Mouse (Mus musculus) MEL (cell line): Measurements from ENCODE around the gene Arl5b. TPM values are rescaled to one million over a fixed set of nuclear protein-coding genes. Genes with fewer than 3 reads are reported as not detected.

Experiments used
- DNase-seq: peaks from one replicate; pipeline ENCODE4 v3.0.0; 2011; ENCODE audit warnings: low read depth, low spot score
- H3K27ac ChIP-seq: 2 replicates; pipeline ENCODE4 v1.5.1; 2012; ENCODE audit warnings: low read depth, mild to moderate bottlenecking, control low read depth, low read length, moderate library complexity; ENCODE audit not compliant: control insufficient read depth
- H3K27me3 ChIP-seq, 2 experiments: fragments of 150-350 bp in 1 of 2; sonication (generic) in 1 of 2; 2 replicates each; pipeline ENCODE4 v1.6.1; 2012; ENCODE audit warnings: low read length in 2 of 2, mild to moderate bottlenecking in 2 of 2, improper control_type of control experiment in 1 of 2, moderate library complexity in 1 of 2; ENCODE audit not compliant: insufficient read depth in 2 of 2, control insufficient read depth in 1 of 2
- H3K36me3 ChIP-seq, 2 experiments: 2 replicates each; pipeline ENCODE4 v1.6.1; 2012 to 2014; ENCODE audit warnings: low read length in 2 of 2, improper control_type of control experiment in 1 of 2, inconsistent platforms in 1 of 2, mild to moderate bottlenecking in 1 of 2; ENCODE audit not compliant: insufficient read depth in 2 of 2, control insufficient read depth in 1 of 2
- H3K4me1 ChIP-seq, 2 experiments: fragments of 150-350 bp in 1 of 2; sonication (generic) in 1 of 2; 2 replicates each; pipeline ENCODE4 v1.6.1; 2012; ENCODE audit warnings: low read length in 2 of 2, improper control_type of control experiment in 1 of 2, mild to moderate bottlenecking in 1 of 2; ENCODE audit not compliant: insufficient read depth in 2 of 2, control insufficient read depth in 1 of 2
- H3K4me3 ChIP-seq, 2 experiments: fragments of 150-350 bp in 1 of 2; sonication (generic) in 1 of 2; 2 replicates each; pipeline ENCODE4 v1.5.1; 2012; ENCODE audit warnings: low read depth in 2 of 2, low read length in 2 of 2, mild to moderate bottlenecking in 2 of 2, moderate library complexity in 2 of 2, control low read depth in 1 of 2, improper control_type of control experiment in 1 of 2; ENCODE audit not compliant: control insufficient read depth in 1 of 2, insufficient read depth in 1 of 2
- H3K79me2 ChIP-seq: 2 replicates; pipeline ENCODE4 v1.6.1; 2012; ENCODE audit warnings: mild to moderate bottlenecking, low read length, moderate library complexity; ENCODE audit not compliant: control insufficient read depth, poor library complexity, insufficient read depth
- H3K9ac ChIP-seq: 2 replicates; pipeline ENCODE4 v1.6.1; 2012; ENCODE audit warnings: low read depth, mild to moderate bottlenecking, control low read depth, low read length, moderate library complexity; ENCODE audit not compliant: control insufficient read depth, poor library complexity, severe bottlenecking
- H3K9me3 ChIP-seq: fragments of 150-350 bp; sonication (generic); replicated peaks from 2 replicates; pipeline ENCODE4 v1.6.1; 2012; ENCODE audit warnings: mild to moderate bottlenecking, low read length, improper control_type of control experiment, moderate library complexity; ENCODE audit not compliant: insufficient read depth
- CTCF ChIP-seq, 3 experiments: IDR thresholded peaks in 2 of 3; conservative IDR thresholded peaks in 1 of 3; 2 replicates each; pipeline ENCODE4 v1.5.1; 2011 to 2012; ENCODE audit warnings: low read length in 3 of 3, low read depth in 2 of 3, mild to moderate bottlenecking in 2 of 3, improper control_type of control experiment in 1 of 3, inconsistent platforms in 1 of 3, mixed read lengths in 1 of 3, moderate library complexity in 1 of 3; ENCODE audit not compliant: control insufficient read depth in 1 of 3, insufficient read depth in 1 of 3, poor library complexity in 1 of 3, severe bottlenecking in 1 of 3
- E2F4 ChIP-seq: IDR thresholded peaks from 2 replicates; pipeline ENCODE4 v1.6.1; 2011; ENCODE audit warnings: low read depth, low read length, improper control_type of control experiment, borderline replicate concordance
- ELF1 ChIP-seq: IDR thresholded peaks from 2 replicates; pipeline ENCODE4 v1.6.1; 2014; ENCODE audit warnings: low read depth, mild to moderate bottlenecking, inconsistent platforms, low read length, improper control_type of control experiment, moderate library complexity
- ETS1 ChIP-seq: IDR thresholded peaks from 2 replicates; pipeline ENCODE4 v1.6.1; 2012; ENCODE audit warnings: low read depth, mild to moderate bottlenecking, inconsistent platforms, low read length, improper control_type of control experiment, moderate library complexity
- GABPA ChIP-seq: IDR thresholded peaks from 2 replicates; pipeline ENCODE4 v1.6.1; 2012; ENCODE audit warnings: low read depth, mild to moderate bottlenecking, inconsistent platforms, low read length, improper control_type of control experiment, moderate library complexity
- MAFK ChIP-seq: IDR thresholded peaks from 2 replicates; pipeline ENCODE4 v1.6.1; 2011; ENCODE audit warnings: low read depth, mild to moderate bottlenecking, low read length, improper control_type of control experiment, borderline replicate concordance
- MAX ChIP-seq: IDR thresholded peaks from 2 replicates; pipeline ENCODE4 v1.6.1; 2011; ENCODE audit warnings: low read length, improper control_type of control experiment
- MXI1 ChIP-seq: IDR thresholded peaks from 2 replicates; pipeline ENCODE4 v1.6.1; 2011; ENCODE audit warnings: mild to moderate bottlenecking, low read depth, low read length, improper control_type of control experiment
- POLR2A ChIP-seq, 2 experiments: IDR thresholded peaks; 2 replicates each; pipeline ENCODE4 v1.6.1; 2011 to 2012; ENCODE audit warnings: low read length in 2 of 2, mild to moderate bottlenecking in 2 of 2, control low read depth in 1 of 2, improper control_type of control experiment in 1 of 2, low read depth in 1 of 2, moderate library complexity in 1 of 2; ENCODE audit not compliant: control insufficient read depth in 1 of 2, insufficient read depth in 1 of 2, poor library complexity in 1 of 2
- POLR2AphosphoS5 ChIP-seq: IDR thresholded peaks from 2 replicates; pipeline ENCODE4 v1.6.1; 2012; ENCODE audit warnings: low read depth, borderline replicate concordance, mild to moderate bottlenecking, inconsistent platforms, low read length, moderate library complexity, mixed read lengths
- RAD21 ChIP-seq: IDR thresholded peaks from 2 replicates; pipeline ENCODE4 v1.6.1; 2011; ENCODE audit warnings: mild to moderate bottlenecking, low read depth, low read length, improper control_type of control experiment
- SIN3A ChIP-seq: IDR thresholded peaks from 2 replicates; pipeline ENCODE4 v1.6.1; 2012; ENCODE audit warnings: low read length, improper control_type of control experiment, inconsistent platforms
- TAL1 ChIP-seq: IDR thresholded peaks from 2 replicates; pipeline ENCODE4 v1.6.1; 2012; ENCODE audit warnings: mild to moderate bottlenecking, inconsistent platforms, low read length, moderate library complexity, mixed read lengths
- TBP ChIP-seq: IDR thresholded peaks from 2 replicates; pipeline ENCODE4 v1.8.0; 2011; ENCODE audit warnings: low read depth, low read length, improper control_type of control experiment
- USF1 ChIP-seq: IDR thresholded peaks from 2 replicates; pipeline ENCODE4 v1.6.1; 2014; ENCODE audit warnings: low read depth, mild to moderate bottlenecking, inconsistent platforms, low read length, improper control_type of control experiment, moderate library complexity
- USF2 ChIP-seq, 2 experiments: IDR thresholded peaks; 2 replicates each; pipeline ENCODE4 v1.6.1; 2011 to 2012; ENCODE audit warnings: improper control_type of control experiment in 2 of 2, low read length in 2 of 2, borderline replicate concordance in 1 of 2, inconsistent platforms in 1 of 2, low read depth in 1 of 2, mild to moderate bottlenecking in 1 of 2; ENCODE audit not compliant: insufficient read depth in 1 of 2
- ZKSCAN1 ChIP-seq: IDR thresholded peaks from 2 replicates; pipeline ENCODE4 v1.6.1; 2012; ENCODE audit warnings: low read depth, mild to moderate bottlenecking, inconsistent platforms, low read length, improper control_type of control experiment, moderate library complexity
- ZNF384 ChIP-seq: IDR thresholded peaks from 2 replicates; pipeline ENCODE4 v1.6.1; 2012; ENCODE audit warnings: low read depth, mild to moderate bottlenecking, inconsistent platforms, low read length, improper control_type of control experiment
- polyA plus RNA-seq, 2 experiments: library from polyadenylated mRNA; stranded (reverse) in 1 of 2; unstranded in 1 of 2; fragments of >175 nt in 1 of 2; fragments of >200 nt in 1 of 2; gene quantifications; 2 replicates each; pipeline versions ENCODE4 v1.2.1 to v1.2.4; 2012; ENCODE audit warnings: low replicate concordance in 2 of 2, low read depth in 1 of 2; ENCODE audit not compliant: insufficient read length in 2 of 2, insufficient read depth in 1 of 2, missing spikeins in 1 of 2
- total RNA-seq: library from RNA; depleted of rRNA; stranded (reverse); fragments of 300-350 nt; gene quantifications from 2 replicates; pipeline ENCODE4 v1.2.3, GENCODE M21; 2012

Gene Arl5b
- total and polyA plus RNA-seq, 3 experiments, result 10.6 to 10.7 TPM; not detected in 1

- TF ChIP-seq ELF1, result peak; percentile 88
- TF ChIP-seq MAX, result peak; percentile 52; the same call in 1 of the 2 replicates
- TF ChIP-seq ZKSCAN1, result no peak
- peak; percentile 19 to 91; a peak in 2 of 4 replicates for TF ChIP-seq POLR2A (IDR thresholded peaks at IDR 0.05; ENCODE audit: control insufficient read depth in 1 of 2, insufficient read depth in 1 of 2, low read depth in 1 of 2, low read length in 2 of 2, poor library complexity in 1 of 2)
Measured at GRCm38 (mm10) chr2:15049117-15049873, at the start of gene Arl5b (continued).

- no peaks in the 10 kb centered on the region for H3K4me1 ChIP-seq
- no peaks in the 10 kb centered on the region for H3K79me2 ChIP-seq
- H3K4me3 ChIP-seq, result no peak overlapping the region
- no peak overlapping the region for H3K27ac ChIP-seq
- H3K9ac ChIP-seq, result no peak overlapping the region
- H3K36me3 ChIP-seq, result no peaks in the 10 kb centered on the region
- TF ChIP-seq POLR2AphosphoS5 (no peak), TAL1 (no peak), USF2 (IDR thresholded peaks at IDR 0.05; ENCODE audit: borderline replicate concordance in 1 of 2, insufficient read depth in 1 of 2, low read depth in 1 of 2, low read length in 2 of 2) (no peak), ELF1 (no peak), MAX (no peak), CTCF (IDR thresholded peaks at IDR 0.05 in 2 of 3, conservative IDR thresholded peaks at IDR 0.05 in 1 of 3; ENCODE audit: control insufficient read depth in 1 of 3, insufficient read depth in 1 of 3, low read depth in 2 of 3, low read length in 3 of 3, poor library complexity in 1 of 3, severe bottlenecking in 1 of 3) (no peak), POLR2A (IDR thresholded peaks at IDR 0.05; ENCODE audit: control insufficient read depth in 1 of 2, insufficient read depth in 1 of 2, low read depth in 1 of 2, low read length in 2 of 2, poor library complexity in 1 of 2) (no peak), MXI1 (no peak), USF1 (no peak), RAD21 (no peak), SIN3A (no peak), ETS1 (no peak), TBP (no peak), GABPA (no peak), E2F4 (no peak), MAFK (no peak), ZNF384 (no peak)
- H3K27me3 ChIP-seq, result no peaks in the 10 kb centered on the region
- no peaks in the 10 kb centered on the region for H3K9me3 ChIP-seq
- DNase-seq, result no peak
Measured at GRCm38 (mm10) chr2:15007531-15007930, 41.7 kb upstream of the Arl5b start.
